Mouse (Mus musculus) thymus, postnatal 10 days (tissue): ENCODE data around the gene Tmub1.

Source experiments
- DNase-seq, 2 experiments: peaks; one replicate each; pipeline ENCODE4 v3.0.0; 2021; ENCODE audit warnings: low spot score in 2 of 2

Gene Tmub1

GRCm38 (mm10) chr5:24447624-24448298 is at the start of gene Tmub1:
Gene Tmub1, minus strand, starts transcription at chr5:24447854.
- peak; percentile 80 to 86 for DNase-seq

- DNase-seq = no peak
Observed at GRCm38 (mm10) chr5:24496756-24497155, 49.1 kb upstream of the Tmub1 start.

- no peak for DNase-seq
Observed at GRCm38 (mm10) chr5:24495019-24495418, 47.4 kb upstream of the Tmub1 start.

GRCm38 (mm10) chr5:24492546-24493285 is 45.1 kb upstream of the Tmub1 start:
- DNase-seq = no peak

- DNase-seq = no peak
Observed at GRCm38 (mm10) chr5:24490413-24490920, 42.8 kb upstream of the Tmub1 start.

GRCm38 (mm10) chr5:24486738-24487137 is 39.1 kb upstream of the Tmub1 start:
- no peak for DNase-seq

- DNase-seq = peak; percentile 29 to 83
Observed at GRCm38 (mm10) chr5:24486097-24486496, 38.4 kb upstream of the Tmub1 start.

GRCm38 (mm10) chr5:24484963-24485362 is 37.3 kb upstream of the Tmub1 start:
- DNase-seq = no peak

GRCm38 (mm10) chr5:24483326-24483725 is 35.7 kb upstream of the Tmub1 start:
- DNase-seq = peak in 1 of 2 experiments; percentile 45

- DNase-seq = no peak
Observed at GRCm38 (mm10) chr5:24482247-24483079, 34.8 kb upstream of the Tmub1 start.

GRCm38 (mm10) chr5:24481647-24482046 is 34.0 kb upstream of the Tmub1 start:
- peak in 1 of 2 experiments; percentile 53 for DNase-seq

GRCm38 (mm10) chr5:24477909-24478308 is 30.3 kb upstream of the Tmub1 start:
- DNase-seq = no peak

- DNase-seq = no peak
Observed at GRCm38 (mm10) chr5:24475476-24476241, 28.0 kb upstream of the Tmub1 start.

- peak in 1 of 2 experiments; percentile 58 for DNase-seq
Observed at GRCm38 (mm10) chr5:24474723-24475261, 27.1 kb upstream of the Tmub1 start.

- DNase-seq = no peak
Observed at GRCm38 (mm10) chr5:24474025-24474722, 26.5 kb upstream of the Tmub1 start.

GRCm38 (mm10) chr5:24472884-24473619 is 25.4 kb upstream of the Tmub1 start:
- DNase-seq = no peak

- peak; percentile 44 to 80 for DNase-seq
Observed at GRCm38 (mm10) chr5:24470600-24470999, 22.9 kb upstream of the Tmub1 start.

GRCm38 (mm10) chr5:24466762-24467161 is 19.1 kb upstream of the Tmub1 start:
- DNase-seq = no peak

- no peak for DNase-seq
Observed at GRCm38 (mm10) chr5:24455613-24456012, 8.0 kb upstream of the Tmub1 start.

- no peak for DNase-seq
Observed at GRCm38 (mm10) chr5:24455076-24455475, 7.4 kb upstream of the Tmub1 start.
